Mouse (Mus musculus): ENCODE measurements at regions not wholly inside any gene's neighbourhood (a gene's known extent, or its start where the extent isn't known, plus 50 kb on each side); places are given as distances from the start of the nearest gene placed in this dataset.

- DNase-seq (ENCODE audit: low spot score) (no peak), ATAC-seq (replicated peaks; ENCODE audit: insufficient number of reproducible peaks, low FRiP score, low TSS enrichment, low read depth) (no peak)
- H3K36me3 ChIP-seq (replicated peaks; ENCODE audit: control insufficient read depth, insufficient read depth, low read depth, low read length) = no peaks in the 10 kb centered on the region
- no peak overlapping the region for H3K9ac ChIP-seq (replicated peaks; ENCODE audit: low read length)
- no peak overlapping the region for H3K27ac ChIP-seq (replicated peaks; ENCODE audit: low read depth, low read length)
- no peaks in the 10 kb centered on the region for H3K27me3 ChIP-seq (ENCODE audit: control insufficient read depth, insufficient read depth, low read length)
- no peaks in the 10 kb centered on the region for H3K4me1 ChIP-seq (ENCODE audit: control insufficient read depth, insufficient read depth, low read length)
- H3K4me3 ChIP-seq (ENCODE audit: low read depth, low read length) = no peak overlapping the region
- no peaks in the 10 kb centered on the region for H3K9me3 ChIP-seq (replicated peaks; ENCODE audit: control insufficient read depth, low read length)
- no peak overlapping the region for H3K4me2 ChIP-seq (ENCODE audit: low read depth, low read length)
- WGBS = 73% methylated on average over 6 of the region's 6 CpGs
These were observed 81.5 kb upstream of the Ppm1b start for GRCm38 (mm10) chr17:84875031-84875430.

- H3K9me3 ChIP-seq (replicated peaks; ENCODE audit: control insufficient read depth, low read length) = no peaks in the 10 kb centered on the region
- DNase-seq (ENCODE audit: low spot score) (no peak), ATAC-seq (replicated peaks; ENCODE audit: insufficient number of reproducible peaks, low FRiP score, low TSS enrichment, low read depth) (no peak)
- no peaks in the 10 kb centered on the region for H3K27me3 ChIP-seq (ENCODE audit: control insufficient read depth, insufficient read depth, low read length)
- 83% methylated on average over 4 of the region's 4 CpGs for WGBS
- H3K4me3 ChIP-seq (ENCODE audit: low read depth, low read length) = no peak overlapping the region
- no peak overlapping the region for H3K9ac ChIP-seq (replicated peaks; ENCODE audit: low read length)
- H3K4me1 ChIP-seq (ENCODE audit: control insufficient read depth, insufficient read depth, low read length) = no peaks in the 10 kb centered on the region
- no peaks in the 10 kb centered on the region for H3K36me3 ChIP-seq (replicated peaks; ENCODE audit: control insufficient read depth, insufficient read depth, low read depth, low read length)
- H3K4me2 ChIP-seq (ENCODE audit: low read depth, low read length) = no peak overlapping the region
- no peak overlapping the region for H3K27ac ChIP-seq (replicated peaks; ENCODE audit: low read depth, low read length)
These were observed 80.5 kb upstream of the Ppm1b start for GRCm38 (mm10) chr17:84876037-84876436.

- no peaks in the 10 kb centered on the region for H3K4me1 ChIP-seq (ENCODE audit: control insufficient read depth, insufficient read depth, low read length)
- ATAC-seq (replicated peaks; ENCODE audit: insufficient number of reproducible peaks, low FRiP score, low TSS enrichment, low read depth) (0 out of 2 replicates have a peak, but pooled peaks have one; percentile 39), DNase-seq (ENCODE audit: low spot score) (no peak)
- H3K36me3 ChIP-seq (replicated peaks; ENCODE audit: control insufficient read depth, insufficient read depth, low read depth, low read length) = no peaks in the 10 kb centered on the region
- no peak overlapping the region for H3K4me2 ChIP-seq (ENCODE audit: low read depth, low read length)
- no peak overlapping the region for H3K4me3 ChIP-seq (ENCODE audit: low read depth, low read length)
- no peaks in the 10 kb centered on the region for H3K27me3 ChIP-seq (ENCODE audit: control insufficient read depth, insufficient read depth, low read length)
- 78% methylated on average over 14 of the region's 14 CpGs for WGBS
- no peak overlapping the region for H3K9ac ChIP-seq (replicated peaks; ENCODE audit: low read length)
- no peaks in the 10 kb centered on the region for H3K9me3 ChIP-seq (replicated peaks; ENCODE audit: control insufficient read depth, low read length)
- H3K27ac ChIP-seq (replicated peaks; ENCODE audit: low read depth, low read length) = no peak overlapping the region
These were observed 79.2 kb upstream of the Ppm1b start for GRCm38 (mm10) chr17:84877176-84877863.

GRCm38 (mm10) chr17:84877864-84878224 is 78.7 kb upstream of the Ppm1b start:
- Histone ChIP-seq H3K27ac (replicated peaks; ENCODE audit: low read depth, low read length) (no peak overlapping the region), H3K9ac (replicated peaks; ENCODE audit: low read length) (no peak overlapping the region), H3K4me2 (ENCODE audit: low read depth, low read length) (no peak overlapping the region), H3K36me3 (replicated peaks; ENCODE audit: control insufficient read depth, insufficient read depth, low read depth, low read length) (no peaks in the 10 kb centered on the region), H3K9me3 (replicated peaks; ENCODE audit: control insufficient read depth, low read length) (no peaks in the 10 kb centered on the region), H3K27me3 (ENCODE audit: control insufficient read depth, insufficient read depth, low read length) (no peaks in the 10 kb centered on the region), H3K4me1 (ENCODE audit: control insufficient read depth, insufficient read depth, low read length) (no peaks in the 10 kb centered on the region), H3K4me3 (ENCODE audit: low read depth, low read length) (no peak overlapping the region)
- 18% methylated on average over 10 of the region's 10 CpGs for WGBS
- DNase-seq (ENCODE audit: low spot score) (peak; percentile 80), ATAC-seq (replicated peaks; ENCODE audit: insufficient number of reproducible peaks, low FRiP score, low TSS enrichment, low read depth) (no peak)

- no peak overlapping the region for H3K27ac ChIP-seq (replicated peaks; ENCODE audit: low read depth, low read length)
- WGBS = 86% methylated on average over 5 of the region's 5 CpGs
- DNase-seq (ENCODE audit: low spot score) (no peak), ATAC-seq (replicated peaks; ENCODE audit: insufficient number of reproducible peaks, low FRiP score, low TSS enrichment, low read depth) (no peak)
- no peak overlapping the region for H3K4me2 ChIP-seq (ENCODE audit: low read depth, low read length)
- no peak overlapping the region for H3K4me3 ChIP-seq (ENCODE audit: low read depth, low read length)
- no peaks in the 10 kb centered on the region for H3K9me3 ChIP-seq (replicated peaks; ENCODE audit: control insufficient read depth, low read length)
- no peaks in the 10 kb centered on the region for H3K4me1 ChIP-seq (ENCODE audit: control insufficient read depth, insufficient read depth, low read length)
- H3K27me3 ChIP-seq (ENCODE audit: control insufficient read depth, insufficient read depth, low read length) = no peaks in the 10 kb centered on the region
- H3K9ac ChIP-seq (replicated peaks; ENCODE audit: low read length) = no peak overlapping the region
- no peaks in the 10 kb centered on the region for H3K36me3 ChIP-seq (replicated peaks; ENCODE audit: control insufficient read depth, insufficient read depth, low read depth, low read length)
These were observed 78.2 kb upstream of the Ppm1b start for GRCm38 (mm10) chr17:84878316-84878715.

GRCm38 (mm10) chr17:84879146-84879545 is 77.4 kb upstream of the Ppm1b start:
- Histone ChIP-seq H3K4me1 (ENCODE audit: control insufficient read depth, insufficient read depth, low read length) (no peaks in the 10 kb centered on the region), H3K4me3 (ENCODE audit: low read depth, low read length) (no peak overlapping the region), H3K9ac (replicated peaks; ENCODE audit: low read length) (no peak overlapping the region), H3K27ac (replicated peaks; ENCODE audit: low read depth, low read length) (no peak overlapping the region), H3K4me2 (ENCODE audit: low read depth, low read length) (no peak overlapping the region), H3K27me3 (ENCODE audit: control insufficient read depth, insufficient read depth, low read length) (no peaks in the 10 kb centered on the region), H3K36me3 (replicated peaks; ENCODE audit: control insufficient read depth, insufficient read depth, low read depth, low read length) (no peaks in the 10 kb centered on the region), H3K9me3 (replicated peaks; ENCODE audit: control insufficient read depth, low read length) (no peaks in the 10 kb centered on the region)
- 87% methylated on average over 10 of the region's 10 CpGs for WGBS
- no peak for ATAC-seq (replicated peaks; ENCODE audit: insufficient number of reproducible peaks, low FRiP score, low TSS enrichment, low read depth)
- DNase-seq (ENCODE audit: low spot score) = no peak

- no peak overlapping the region for H3K4me2 ChIP-seq (ENCODE audit: low read depth, low read length)
- H3K9me3 ChIP-seq (replicated peaks; ENCODE audit: control insufficient read depth, low read length) = no peaks in the 10 kb centered on the region
- 74% methylated on average over 2 of the region's 2 CpGs for WGBS
- ATAC-seq (replicated peaks; ENCODE audit: insufficient number of reproducible peaks, low FRiP score, low TSS enrichment, low read depth) = no peak
- no peaks in the 10 kb centered on the region for H3K36me3 ChIP-seq (replicated peaks; ENCODE audit: control insufficient read depth, insufficient read depth, low read depth, low read length)
- DNase-seq (ENCODE audit: low spot score) = no peak
- H3K27ac ChIP-seq (replicated peaks; ENCODE audit: low read depth, low read length) = no peak overlapping the region
- H3K4me1 ChIP-seq (ENCODE audit: control insufficient read depth, insufficient read depth, low read length) = no peaks in the 10 kb centered on the region
- no peak overlapping the region for H3K9ac ChIP-seq (replicated peaks; ENCODE audit: low read length)
- no peaks in the 10 kb centered on the region for H3K27me3 ChIP-seq (ENCODE audit: control insufficient read depth, insufficient read depth, low read length)
- no peak overlapping the region for H3K4me3 ChIP-seq (ENCODE audit: low read depth, low read length)
These were observed 75.6 kb upstream of the Ppm1b start for GRCm38 (mm10) chr17:84880946-84881345.

- no peak overlapping the region for H3K4me3 ChIP-seq (ENCODE audit: low read depth, low read length)
- WGBS = 88% methylated on average over 5 of the region's 5 CpGs
- no peak overlapping the region for H3K27ac ChIP-seq (replicated peaks; ENCODE audit: low read depth, low read length)
- H3K4me1 ChIP-seq (ENCODE audit: control insufficient read depth, insufficient read depth, low read length) = no peaks in the 10 kb centered on the region
- no peaks in the 10 kb centered on the region for H3K27me3 ChIP-seq (ENCODE audit: control insufficient read depth, insufficient read depth, low read length)
- no peak overlapping the region for H3K9ac ChIP-seq (replicated peaks; ENCODE audit: low read length)
- H3K36me3 ChIP-seq (replicated peaks; ENCODE audit: control insufficient read depth, insufficient read depth, low read depth, low read length) = no peaks in the 10 kb centered on the region
- ATAC-seq (replicated peaks; ENCODE audit: insufficient number of reproducible peaks, low FRiP score, low TSS enrichment, low read depth) (no peak), DNase-seq (ENCODE audit: low spot score) (no peak)
- H3K4me2 ChIP-seq (ENCODE audit: low read depth, low read length) = no peak overlapping the region
- H3K9me3 ChIP-seq (replicated peaks; ENCODE audit: control insufficient read depth, low read length) = no peaks in the 10 kb centered on the region
These were observed 68.0 kb upstream of the Ppm1b start for GRCm38 (mm10) chr17:84888525-84888924.
